Mouse (Mus musculus): ENCODE results near the gene Necap1.

Necap1 gene

GRCm38 (mm10) chr6:122873871-122874719 lies at the start of gene Necap1:
Necap1 (plus strand) TSS chr6:122874474.
- DNase-seq = peak; percentile 98 to 99

DNA sequence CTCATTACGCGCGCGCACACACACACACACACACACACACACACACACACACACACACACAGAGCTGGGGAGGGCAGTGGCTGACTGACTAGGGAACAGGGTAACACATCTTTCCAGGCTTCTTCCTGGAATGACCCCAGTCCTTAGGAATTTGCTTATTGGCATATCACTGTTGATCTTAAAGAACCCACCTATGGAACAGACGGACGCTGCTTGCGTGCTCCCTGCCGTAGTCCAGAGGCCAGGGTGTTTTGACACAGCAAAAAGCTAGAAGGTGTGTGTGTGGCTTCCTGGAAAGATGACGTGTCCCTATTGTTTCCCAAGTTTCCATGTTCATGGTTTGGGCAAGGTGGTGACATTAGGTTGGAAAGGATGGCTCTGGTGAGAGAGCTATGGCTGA lies 49.1 kb upstream of the Necap1 start:
- no peak for DNase-seq

GRCm38 (mm10) chr6:122825923-122826742 lies 48.1 kb upstream of the Necap1 start:
- DNase-seq = peak; percentile 75 to 84

DNA sequence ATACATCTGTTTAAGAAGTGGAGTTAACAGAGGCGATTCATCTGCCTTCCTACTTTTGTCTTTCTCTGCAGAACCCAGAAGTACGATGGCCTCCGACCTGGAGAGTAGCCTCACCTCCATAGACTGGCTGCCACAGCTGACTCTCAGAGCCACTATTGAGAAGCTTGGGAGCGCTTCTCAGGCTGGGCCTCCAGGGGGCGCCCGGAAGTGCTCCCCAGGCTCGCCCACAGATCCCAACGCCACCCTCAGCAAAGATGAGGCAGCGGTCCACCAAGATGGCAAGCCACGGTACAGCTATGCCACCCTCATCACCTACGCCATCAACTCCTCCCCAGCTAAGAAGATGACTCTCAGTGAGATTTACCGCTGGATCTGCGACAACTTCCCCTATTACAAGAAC lies 46.2 kb upstream of the Necap1 start:
- peak; percentile 30 to 54 for DNase-seq

DNA sequence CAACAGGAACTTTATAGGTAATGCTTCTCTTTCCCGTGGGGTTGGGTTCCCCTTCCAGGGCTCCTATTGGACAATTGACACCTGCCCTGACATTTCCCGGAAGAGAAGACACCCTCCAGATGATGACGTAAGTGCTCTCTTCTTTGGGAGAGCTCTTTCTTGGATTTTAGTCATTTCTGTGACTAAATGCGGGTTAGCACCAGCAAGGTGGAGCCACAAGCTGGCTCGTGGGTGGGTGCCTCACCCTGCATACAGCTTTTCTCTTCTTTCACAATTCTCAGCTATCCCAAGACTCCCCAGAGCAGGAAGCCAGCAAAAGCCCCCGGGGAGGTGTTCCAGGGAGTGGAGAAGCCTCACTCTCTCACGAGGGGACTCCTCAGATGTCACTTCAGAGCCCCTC lies 41.4 kb upstream of the Necap1 start:
- DNase-seq = no peak

DNA sequence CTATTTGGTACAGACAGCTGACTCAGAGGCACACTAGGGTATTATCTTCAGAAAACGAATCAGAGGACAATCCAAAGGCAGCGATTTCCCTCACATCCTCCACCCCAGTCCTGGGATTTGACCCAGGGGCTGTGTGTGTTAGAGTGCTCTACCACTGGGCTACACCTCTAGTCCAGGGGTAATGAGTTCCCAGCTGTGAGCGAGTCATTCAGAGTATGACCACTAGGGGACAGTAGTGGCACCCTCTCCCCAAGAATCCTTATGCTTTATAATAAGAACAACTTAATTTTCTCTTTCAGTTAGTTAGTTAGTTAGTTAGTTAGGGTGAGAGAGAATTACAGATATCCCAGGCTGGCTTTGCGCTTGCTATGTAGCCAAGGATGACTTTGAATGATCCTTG lies 39.9 kb upstream of the Necap1 start:
- peak in 1 of 2 experiments; percentile 54 for DNase-seq

DNA sequence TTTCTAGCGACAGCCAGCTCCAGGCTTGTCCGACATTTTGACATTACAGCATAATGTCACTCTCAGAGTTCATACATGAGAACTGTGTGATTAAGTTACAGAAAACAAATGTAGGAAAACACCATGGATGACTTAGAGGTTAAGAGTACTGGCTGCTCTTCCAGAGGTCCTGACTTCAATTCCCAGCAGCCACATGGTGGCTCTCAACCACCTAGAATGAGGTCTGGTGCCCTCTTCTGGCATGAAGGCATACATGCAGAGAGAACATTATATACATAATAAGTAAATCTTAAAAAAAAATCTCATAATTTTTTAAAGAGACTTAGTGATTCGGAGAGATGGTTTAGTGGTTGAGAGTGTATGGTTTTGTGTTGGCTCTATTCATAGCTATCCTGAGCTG lies 37.3 kb upstream of the Necap1 start:
- no peak for DNase-seq

GRCm38 (mm10) chr6:122837539-122837938 lies 36.7 kb upstream of the Necap1 start:
- no peak for DNase-seq

- DNase-seq = no peak
These were observed 30.5 kb upstream of the Necap1 start for GRCm38 (mm10) chr6:122843759-122844158.

GRCm38 (mm10) chr6:122852696-122853095 lies 21.6 kb upstream of the Necap1 start:
- no peak for DNase-seq

DNA sequence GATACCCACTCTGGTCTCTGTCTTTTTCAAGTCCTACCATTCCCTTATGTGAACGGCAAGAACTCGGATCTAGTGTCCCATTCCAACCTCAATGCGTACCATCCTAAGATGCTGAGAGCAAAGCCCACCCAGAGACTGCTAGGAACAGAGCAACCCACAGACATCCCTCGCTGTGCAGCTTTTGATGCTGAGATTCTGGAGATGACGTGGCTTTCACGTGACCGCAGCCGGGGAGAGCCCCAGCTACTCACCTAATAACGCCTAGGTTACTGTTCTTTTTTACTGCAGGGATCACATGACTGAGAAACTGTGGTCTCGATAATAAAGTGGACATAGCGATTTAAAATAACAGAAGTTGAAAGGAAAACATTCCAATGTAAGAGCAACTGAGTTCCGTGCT lies 19.7 kb upstream of the Necap1 start:
- DNase-seq = no peak

- DNase-seq = no peak
These were observed 18.3 kb upstream of the Necap1 start, which contains the start of gene C3ar1 for GRCm38 (mm10) chr6:122855955-122856354. C3ar1 (minus strand) TSS chr6:122856161.

GRCm38 (mm10) chr6:122862434-122862833 lies 11.8 kb upstream of the Necap1 start:
- no peak for DNase-seq

- DNase-seq = no peak
These were observed 11.4 kb upstream of the Necap1 start for GRCm38 (mm10) chr6:122862871-122863270.

- DNase-seq = no peak
These were observed 6.4 kb upstream of the Necap1 start for GRCm38 (mm10) chr6:122867914-122868313.

- no peak for DNase-seq
These were observed 4.4 kb upstream of the Necap1 start for GRCm38 (mm10) chr6:122869846-122870245.

- DNase-seq = no peak
These were observed 1.5 kb upstream of the Necap1 start for GRCm38 (mm10) chr6:122872800-122873199.

DNA sequence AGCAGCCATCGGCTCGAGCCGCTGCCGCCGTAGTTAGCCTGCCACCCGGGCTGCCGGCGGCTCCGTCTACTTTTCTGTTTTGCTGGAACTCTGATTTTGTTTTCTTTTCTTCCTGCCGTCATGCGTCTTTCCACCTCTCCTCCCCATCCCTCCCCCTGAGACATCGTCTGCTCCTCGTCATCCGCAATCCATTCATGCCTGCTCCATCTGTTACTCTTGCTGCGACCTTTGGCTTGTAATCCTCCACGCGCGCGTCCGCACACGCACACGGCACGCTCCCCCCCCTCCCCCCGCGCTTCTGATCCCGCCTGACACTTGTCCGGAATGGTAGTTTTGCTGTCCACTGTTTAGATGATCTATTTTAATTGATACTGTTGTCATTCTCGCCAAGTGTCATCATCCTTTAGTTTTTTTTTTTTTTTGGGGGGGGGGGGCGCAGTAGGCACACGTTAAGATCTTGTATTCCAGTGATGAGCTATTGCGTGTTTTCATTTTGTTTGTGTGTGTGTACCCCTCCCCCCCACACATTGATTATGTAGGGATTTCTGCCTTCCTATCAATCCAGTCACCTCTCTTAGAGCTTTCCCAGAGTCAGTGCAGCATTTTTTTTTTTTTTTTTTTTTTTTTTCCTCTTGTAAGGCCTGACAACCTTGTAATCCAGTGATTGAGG lies 581 bp downstream of the Necap1 start:
- DNase-seq = peak in 1 of 2 experiments; percentile 76

DNA sequence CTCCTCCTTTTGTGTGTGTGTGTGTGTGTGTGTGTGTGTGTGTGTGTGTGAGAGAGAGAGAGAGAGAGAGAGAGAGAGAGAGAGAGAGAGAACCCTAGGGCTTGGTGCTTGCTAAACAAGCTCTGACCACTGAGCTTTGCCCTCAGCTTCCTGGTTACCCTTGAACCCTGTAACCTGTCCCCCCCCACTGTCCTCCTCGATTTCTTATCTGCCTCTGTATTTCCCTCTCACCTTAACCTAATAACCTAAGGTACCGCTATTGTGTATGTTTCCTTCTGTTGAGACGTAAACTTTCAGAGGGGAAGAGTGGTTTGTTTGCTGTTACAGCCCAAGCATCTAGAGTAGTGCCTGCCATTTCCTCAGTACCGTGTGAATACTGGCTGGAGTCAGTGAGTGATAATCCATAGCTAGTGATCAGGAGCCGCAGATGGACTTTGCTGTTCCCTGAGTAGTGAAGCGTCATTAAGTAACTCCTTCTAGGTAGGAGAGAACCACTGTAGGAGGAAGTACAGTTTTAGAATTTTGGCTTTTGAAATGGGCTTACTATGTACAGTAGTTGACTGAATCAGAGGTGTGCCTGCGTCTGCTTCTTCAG lies 5.0 kb downstream of the Necap1 start:
- no peak for DNase-seq

GRCm38 (mm10) chr6:122879781-122880505 lies 5.7 kb downstream of the Necap1 start:
- no peak for DNase-seq

GRCm38 (mm10) chr6:122881287-122881686 lies 7.0 kb downstream of the Necap1 start:
- DNase-seq = no peak

GRCm38 (mm10) chr6:122883603-122884002 lies 9.3 kb downstream of the Necap1 start:
- no peak for DNase-seq
